Mouse (Mus musculus) layer of hippocampus, adult 11-12 months (tissue): ENCODE data around the gene Eif2b1.
"Not testable (repeated sequence)": the region's sequence is repeated elsewhere in the genome, so short reads cannot be mapped to it uniquely, and the experiment has no call there.

Source experiments
- DNase-seq: peaks from one replicate; pipeline ENCODE4 v3.0.0; 2022; ENCODE audit warnings: low spot score

The Eif2b1 gene

GRCm38 (mm10) chr5:124550737-124551136 is 28.2 kb downstream of the Eif2b1 start:
- not testable (repeated sequence) for DNase-seq

- DNase-seq = no peak
These were observed 37.3 kb downstream of the Eif2b1 start for GRCm38 (mm10) chr5:124541602-124541973.

GRCm38 (mm10) chr5:124540905-124541601 is 37.9 kb downstream of the Eif2b1 start:
- DNase-seq = no peak

GRCm38 (mm10) chr5:124540383-124540786 is 38.5 kb downstream of the Eif2b1 start, which contains the start of gene Tmed2:
Gene Tmed2, plus strand, starts transcription at chr5:124540695.
- DNase-seq = peak; percentile 97

GRCm38 (mm10) chr5:124539905-124540304 is 39.0 kb downstream of the Eif2b1 start:
- no peak for DNase-seq

GRCm38 (mm10) chr5:124538813-124539792 is 39.8 kb downstream of the Eif2b1 start:
- DNase-seq = peak; percentile 83

- DNase-seq = no peak
These were observed 42.2 kb downstream of the Eif2b1 start for GRCm38 (mm10) chr5:124536776-124537175.

- no peak for DNase-seq
These were observed 43.9 kb downstream of the Eif2b1 start for GRCm38 (mm10) chr5:124535016-124535415.

GRCm38 (mm10) chr5:124532451-124532850 is 46.5 kb downstream of the Eif2b1 start:
- DNase-seq = no peak

- no peak for DNase-seq
These were observed 47.4 kb downstream of the Eif2b1 start for GRCm38 (mm10) chr5:124531583-124531930.

- peak; percentile 75 for DNase-seq
These were observed 48.0 kb downstream of the Eif2b1 start, which contains the start of gene Rilpl1 for GRCm38 (mm10) chr5:124530655-124531582. Gene Rilpl1, minus strand, starts transcription at chr5:124531391.

GRCm38 (mm10) chr5:124529697-124530096 is 49.2 kb downstream of the Eif2b1 start:
- DNase-seq = no peak

- DNase-seq = no peak
These were observed 49.7 kb downstream of the Eif2b1 start for GRCm38 (mm10) chr5:124529191-124529651.

GRCm38 (mm10) chr5:124528791-124529190 is 50.1 kb downstream of the Eif2b1 start:
- no peak for DNase-seq

GRCm38 (mm10) chr5:124528351-124528750 is 50.6 kb downstream of the Eif2b1 start:
- DNase-seq = no peak

GRCm38 (mm10) chr5:124524943-124525342 is 54.0 kb downstream of the Eif2b1 start:
- DNase-seq = no peak

GRCm38 (mm10) chr5:124523032-124523431 is 55.9 kb downstream of the Eif2b1 start:
- DNase-seq = no peak

GRCm38 (mm10) chr5:124521588-124521987 is 57.3 kb downstream of the Eif2b1 start:
- no peak for DNase-seq
